Mouse (Mus musculus) layer of hippocampus, adult 2 months (tissue): ENCODE results near the gene Gm5591. TPM values are rescaled to one million over a fixed set of nuclear protein-coding genes. Genes with fewer than 3 reads are reported as not detected.
"Not testable (repeated sequence)": the region's sequence is repeated elsewhere in the genome, so short reads cannot be mapped to it uniquely, and the experiment has no call there.

ENCODE experiments used
- DNase-seq, 2 experiments: peaks; one replicate each; pipeline ENCODE4 v3.0.0; 2022; ENCODE audit warnings: low spot score in 2 of 2
- H3K27ac ChIP-seq: fragments of 200-600 bp; 2 replicates; pipeline ENCODE4 v1.8.1; 2022
- H3K4me3 ChIP-seq: fragments of 200-600 bp; 2 replicates; pipeline ENCODE4 v1.8.1; 2022; ENCODE audit warnings: mild to moderate bottlenecking
- long read RNA-seq, 2 experiments: library from polyadenylated mRNA; stranded (forward); transcript quantifications; one replicate each; pipeline ENCODE4 v2.0.0; 2021; ENCODE audit warnings: borderline mapping rate in 2 of 2
- total RNA-seq, 2 experiments: library from RNA; stranded (reverse); gene quantifications; 2 replicates each; pipeline ENCODE4 v1.2.3; 2021

The Gm5591 gene
- total RNA-seq, result not detected
- long read RNA-seq, experiment 1, result 0 reads
- long read RNA-seq, experiment 2, result 0 reads

GRCm38 (mm10) chr7:38528093-38528492, at the start of gene Gm5591:
Gene Gm5591 (minus strand): TSS chr7:38528193.
- not testable (repeated sequence) for H3K4me3 ChIP-seq

DNA sequence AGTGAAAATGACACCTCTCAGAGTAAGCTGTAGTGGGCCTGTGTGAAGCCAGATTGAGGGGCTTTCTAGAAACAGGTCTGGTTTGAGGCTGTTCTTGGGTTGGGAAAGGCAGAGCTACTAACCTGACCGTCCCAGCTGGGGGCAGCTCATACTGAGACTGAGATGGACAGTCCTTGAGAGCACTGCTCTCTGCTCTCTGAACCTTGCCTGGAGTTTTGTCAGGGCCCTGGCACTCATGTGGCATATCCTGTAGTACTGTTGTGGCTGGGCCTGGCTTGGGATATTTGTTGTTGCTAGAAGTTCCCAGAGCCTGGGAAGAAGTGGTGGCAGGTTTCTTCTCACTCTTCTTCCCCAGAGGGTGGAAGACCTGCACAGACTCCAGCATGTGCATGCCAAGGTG, 39.5 kb downstream of the Gm5591 start:
- H3K4me3 ChIP-seq, H3K27ac ChIP-seq, DNase-seq: not testable (repeated sequence)

More at GRCm38 (mm10) chr7:38528093-38528492, at the start of gene Gm5591:
- not testable (repeated sequence) for H3K27ac ChIP-seq, DNase-seq
